Mouse (Mus musculus) cerebellum, adult 11-12 months (tissue): ENCODE results near the gene Cbfa2t3.
A peak's percentile ranks its signal among the peaks of the same experiment; 100 is the strongest.

Experiments used
- DNase-seq: peaks from one replicate; pipeline ENCODE4 v3.0.0; 2022

Cbfa2t3 gene

DNA sequence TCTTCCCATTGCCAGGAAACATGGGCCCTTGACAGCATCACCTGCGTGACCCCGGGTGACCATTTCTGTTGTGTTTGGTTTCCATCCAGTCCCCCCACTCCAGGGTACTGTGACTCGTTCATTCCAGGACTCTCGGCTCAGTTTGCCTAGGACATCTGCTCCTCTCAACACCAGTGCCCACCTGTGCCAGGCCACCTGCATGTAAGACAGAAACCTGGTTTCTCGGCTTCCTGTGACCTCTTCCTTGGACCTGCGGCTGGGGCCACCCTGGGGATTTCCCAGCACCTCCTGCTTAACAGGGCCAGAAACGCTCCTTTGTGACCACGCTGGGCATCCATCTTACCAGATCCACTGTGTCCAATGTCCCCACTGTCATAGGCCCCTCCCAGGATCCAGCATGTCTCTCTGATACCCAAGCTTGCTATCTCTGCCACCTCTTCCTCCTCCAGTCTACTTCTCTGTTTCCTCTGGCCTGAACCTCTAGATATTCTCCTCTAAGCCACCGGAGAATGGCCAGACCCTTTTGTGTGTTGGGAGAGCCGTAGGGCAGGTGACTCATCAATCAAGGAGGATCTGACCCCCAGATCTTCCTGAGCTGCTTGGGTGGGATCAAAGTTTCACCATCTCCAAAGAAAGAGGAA, 19.1 kb upstream of the Cbfa2t3 start:
- DNase-seq: no peak

DNA sequence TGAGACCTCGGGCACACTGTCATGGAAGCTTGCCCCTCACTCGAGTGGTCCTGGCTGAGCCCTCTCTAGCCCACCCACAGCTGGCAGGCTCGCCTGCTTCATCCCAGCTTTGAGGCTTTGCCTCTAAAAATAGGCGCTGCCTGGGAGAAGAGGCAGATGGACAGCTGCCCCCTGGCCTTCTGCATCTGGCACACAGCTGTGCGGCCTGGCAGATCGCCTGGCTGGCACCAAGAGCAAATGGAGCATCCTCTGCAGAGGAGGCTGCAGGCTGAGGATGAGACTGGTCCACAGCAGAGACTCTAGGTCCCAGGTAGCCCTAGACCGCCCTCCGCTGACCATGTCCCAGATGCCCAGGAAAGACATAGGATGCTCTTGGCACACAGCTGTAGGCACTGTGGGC, 17.7 kb upstream of the Cbfa2t3 start:
- DNase-seq: no peak

GRCm38 (mm10) chr8:122713157-122713518, 14.2 kb upstream of the Cbfa2t3 start:
- DNase-seq: no peak

GRCm38 (mm10) chr8:122712411-122713156, 13.7 kb upstream of the Cbfa2t3 start:
- no peak for DNase-seq

DNA sequence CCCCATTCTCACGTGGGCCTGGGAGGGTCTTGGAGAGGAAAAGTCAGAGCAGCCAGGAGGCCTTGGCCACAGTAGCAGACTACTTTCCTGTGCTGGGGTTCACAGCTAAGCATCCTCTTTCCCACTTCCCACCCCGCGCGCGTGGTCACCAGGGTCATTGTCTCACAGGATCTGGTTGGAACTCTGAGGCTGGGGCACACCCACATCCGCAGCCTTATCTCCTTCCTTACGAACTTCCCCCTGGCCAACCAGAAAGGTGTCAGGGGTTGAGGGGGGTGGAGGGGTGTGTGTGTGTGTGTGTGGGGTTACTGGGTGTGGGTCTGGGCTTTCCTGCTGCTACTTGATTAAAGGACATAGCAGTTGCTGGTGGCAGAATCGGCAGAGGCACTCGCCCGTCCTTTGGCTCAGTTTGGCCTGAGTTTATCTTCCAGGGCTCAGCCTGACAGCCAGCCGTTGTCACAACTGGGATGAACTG, 13.0 kb upstream of the Cbfa2t3 start:
- DNase-seq: no peak

DNA sequence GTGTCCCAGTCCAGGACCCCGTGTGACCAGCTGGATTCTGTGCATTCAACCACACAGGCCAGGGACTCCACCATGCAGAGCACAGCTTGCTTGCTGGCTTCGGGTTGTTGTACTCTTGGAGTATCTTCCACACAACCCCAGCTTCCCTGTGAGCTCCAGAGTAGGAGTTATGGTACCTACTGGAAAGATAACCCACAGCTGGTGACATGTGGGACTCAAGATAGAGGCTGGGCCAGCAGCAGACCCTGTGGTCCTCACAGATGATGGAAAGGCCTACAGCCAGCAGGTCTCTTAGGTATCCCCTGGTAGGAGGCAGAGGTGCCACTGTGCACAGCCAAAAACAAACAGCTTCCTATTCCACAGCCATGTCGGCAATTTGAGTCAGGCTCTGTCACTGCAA, 12.6 kb upstream of the Cbfa2t3 start:
- DNase-seq: no peak

- DNase-seq: peak; percentile 75
These were observed 10.6 kb upstream of the Cbfa2t3 start for GRCm38 (mm10) chr8:122709340-122710111.

GRCm38 (mm10) chr8:122707184-122707583, 8.3 kb upstream of the Cbfa2t3 start:
- DNase-seq: no peak

DNA sequence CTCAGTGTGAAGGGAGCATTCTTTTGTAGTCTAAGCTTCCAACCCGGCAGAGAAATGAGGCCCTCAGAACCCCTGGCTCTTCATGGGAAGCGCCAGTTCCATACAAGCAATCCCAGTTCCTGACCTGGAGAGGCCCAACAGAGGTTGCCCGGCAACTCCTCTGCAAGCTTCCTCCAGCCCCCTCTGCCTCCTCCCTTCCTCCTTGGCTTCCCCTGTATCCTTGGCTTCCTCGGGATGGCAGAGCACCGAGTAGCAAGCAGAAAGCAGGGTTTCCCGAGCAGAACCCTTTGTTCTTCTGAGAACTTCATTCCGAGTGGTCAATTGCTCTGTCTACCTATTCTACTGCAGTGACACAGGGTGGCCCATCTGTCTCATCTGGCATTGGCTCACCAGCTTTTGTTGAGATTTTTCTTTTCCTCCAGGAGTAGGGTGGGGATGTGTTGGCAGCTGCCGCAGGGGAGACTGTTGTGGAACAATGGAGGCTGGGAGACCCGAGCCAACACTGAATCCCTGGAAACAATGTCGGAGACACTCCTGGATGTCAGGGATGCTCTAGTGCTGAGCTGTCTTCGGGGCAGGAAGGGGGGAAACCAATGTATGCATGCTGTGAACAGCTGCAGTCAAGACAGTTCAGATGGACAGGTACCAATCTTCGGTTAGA, 7.1 kb upstream of the Cbfa2t3 start:
- no peak for DNase-seq

GRCm38 (mm10) chr8:122704612-122705011, 5.7 kb upstream of the Cbfa2t3 start:
- no peak for DNase-seq

- no peak for DNase-seq
These were observed 4.0 kb upstream of the Cbfa2t3 start for GRCm38 (mm10) chr8:122702957-122703356.

DNA sequence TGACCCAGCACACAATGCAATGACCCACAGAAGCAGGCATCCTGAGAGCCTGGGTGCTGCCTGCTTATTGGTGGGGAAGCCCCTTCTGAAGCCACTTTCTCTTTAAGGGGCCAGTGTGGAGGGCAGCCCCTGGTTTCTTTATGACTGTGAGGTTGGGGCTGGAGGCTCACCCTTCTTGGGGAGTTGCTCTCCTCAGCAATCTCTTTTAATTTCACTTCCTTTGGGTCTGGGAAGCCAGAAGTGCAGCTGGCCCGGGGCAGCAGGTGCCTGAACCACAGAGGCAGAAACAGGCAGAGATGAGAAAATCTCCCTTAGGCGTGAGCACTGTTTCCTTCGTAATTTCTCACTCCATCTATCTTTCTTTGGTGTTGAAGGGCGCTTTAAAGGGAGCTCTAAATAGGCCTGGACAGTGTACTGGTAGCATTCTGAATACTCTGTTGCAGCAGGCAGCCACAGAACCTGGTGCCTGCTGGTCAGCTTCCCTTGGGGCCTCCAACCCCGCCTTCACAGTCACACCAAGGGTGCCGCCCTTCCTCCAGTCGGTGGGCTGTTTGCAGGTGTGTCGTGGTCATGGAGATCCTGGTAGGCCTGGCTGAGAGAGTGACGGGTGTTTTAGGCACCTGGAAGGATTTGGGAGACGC, 3.5 kb upstream of the Cbfa2t3 start:
- DNase-seq: no peak

GRCm38 (mm10) chr8:122701441-122702185, 2.7 kb upstream of the Cbfa2t3 start:
- no peak for DNase-seq

GRCm38 (mm10) chr8:122700628-122701027, 1.7 kb upstream of the Cbfa2t3 start:
- no peak for DNase-seq

DNA sequence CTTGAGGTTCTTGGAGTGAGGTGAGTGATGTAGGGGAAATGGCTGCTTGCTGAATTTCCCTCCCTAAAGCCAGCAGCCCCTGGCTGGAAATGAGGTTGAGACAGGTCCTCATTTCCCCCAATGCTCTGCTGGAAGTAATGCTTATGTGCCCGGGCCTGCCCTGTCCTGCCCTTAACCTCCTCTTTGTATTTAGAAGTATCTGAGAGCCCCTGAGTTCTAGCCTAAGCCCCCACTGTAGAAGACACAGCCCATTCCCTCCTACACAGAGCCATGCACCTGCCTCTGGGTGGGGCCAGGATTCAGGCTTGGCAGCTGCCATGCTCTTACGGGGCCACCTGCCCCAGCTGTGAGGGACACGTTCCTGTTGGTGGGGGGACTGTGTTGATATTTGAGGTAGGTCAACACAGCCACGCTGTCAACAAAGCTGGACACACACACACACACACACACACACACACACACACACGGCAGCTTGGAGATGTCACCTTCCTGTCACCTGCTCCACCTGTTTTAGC, 598 bp downstream of the Cbfa2t3 start:
- DNase-seq: no peak

- no peak for DNase-seq
These were observed 1.3 kb downstream of the Cbfa2t3 start for GRCm38 (mm10) chr8:122697586-122697985.

DNA sequence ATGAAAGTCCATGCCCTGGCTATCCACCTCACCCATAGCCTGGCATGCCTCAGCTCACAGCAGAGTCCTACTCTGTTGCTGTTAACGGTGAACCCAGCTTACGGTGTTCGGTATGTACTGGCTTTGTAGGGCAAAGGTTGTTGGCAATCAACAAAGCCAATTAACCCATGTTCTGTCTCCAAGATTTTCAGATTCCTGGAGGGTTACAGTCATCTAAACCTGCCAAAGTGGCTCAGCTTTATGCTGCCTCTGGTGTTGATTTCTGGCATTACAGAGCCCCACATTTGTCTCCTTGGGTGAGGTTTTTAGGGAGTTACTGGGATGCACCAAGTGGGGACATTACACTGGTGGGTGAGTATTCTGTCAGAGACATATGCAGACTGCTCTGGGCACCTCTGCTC, 1.7 kb downstream of the Cbfa2t3 start:
- peak; percentile 48 for DNase-seq

DNA sequence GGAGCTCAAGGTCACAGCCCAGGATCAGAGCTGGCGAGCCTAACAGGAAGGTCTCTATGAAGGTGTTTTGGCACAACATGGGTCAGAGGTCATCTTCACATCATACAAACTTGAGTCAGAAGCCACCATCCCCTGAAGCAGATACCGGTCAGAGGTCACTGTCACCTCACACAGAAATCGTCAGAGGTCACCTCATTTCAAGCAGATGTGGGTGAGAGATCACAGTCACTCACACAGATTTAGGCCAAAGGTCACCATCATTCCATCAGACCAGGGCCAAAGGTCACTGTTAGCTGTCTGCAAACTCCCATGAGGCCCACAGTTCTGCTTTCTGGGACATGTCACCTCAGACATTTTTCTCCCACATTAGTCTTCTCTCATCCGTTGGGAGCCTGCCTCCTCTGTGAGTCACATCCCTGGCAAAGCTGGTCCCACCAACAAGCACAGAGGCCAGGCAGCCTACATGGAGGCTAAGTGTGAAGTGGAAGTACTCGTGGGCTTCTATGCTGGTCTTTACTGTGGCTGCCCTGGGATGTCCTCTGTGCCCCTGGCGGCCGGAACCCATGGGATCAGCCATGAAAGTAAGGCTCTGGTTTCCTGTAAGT, 3.4 kb downstream of the Cbfa2t3 start:
- DNase-seq: no peak

GRCm38 (mm10) chr8:122692152-122692551, 6.8 kb downstream of the Cbfa2t3 start:
- no peak for DNase-seq

DNA sequence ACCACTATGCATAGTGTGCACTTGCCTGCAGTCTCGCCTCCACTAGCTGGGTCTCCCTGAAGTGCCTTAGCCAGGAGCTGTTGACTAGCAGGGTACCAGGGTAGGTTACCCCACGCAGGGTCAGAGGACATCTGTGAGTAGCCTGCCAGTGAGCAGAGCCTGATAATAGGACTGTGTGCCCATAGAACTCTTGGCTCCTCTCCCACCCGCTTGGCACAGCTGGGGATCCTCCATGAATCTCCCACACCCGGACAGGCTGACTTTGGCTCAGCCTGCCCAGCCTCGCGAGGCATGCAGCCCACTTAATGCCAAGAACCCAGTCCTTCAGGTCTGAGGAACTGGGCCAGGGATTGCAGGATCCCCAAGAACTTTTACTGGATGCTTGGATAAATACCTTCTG, 7.9 kb downstream of the Cbfa2t3 start:
- no peak for DNase-seq

GRCm38 (mm10) chr8:122689315-122689714, 9.6 kb downstream of the Cbfa2t3 start:
- no peak for DNase-seq
